Mouse (Mus musculus): ENCODE measurements around the gene AI987944.

The AI987944 gene

DNA sequence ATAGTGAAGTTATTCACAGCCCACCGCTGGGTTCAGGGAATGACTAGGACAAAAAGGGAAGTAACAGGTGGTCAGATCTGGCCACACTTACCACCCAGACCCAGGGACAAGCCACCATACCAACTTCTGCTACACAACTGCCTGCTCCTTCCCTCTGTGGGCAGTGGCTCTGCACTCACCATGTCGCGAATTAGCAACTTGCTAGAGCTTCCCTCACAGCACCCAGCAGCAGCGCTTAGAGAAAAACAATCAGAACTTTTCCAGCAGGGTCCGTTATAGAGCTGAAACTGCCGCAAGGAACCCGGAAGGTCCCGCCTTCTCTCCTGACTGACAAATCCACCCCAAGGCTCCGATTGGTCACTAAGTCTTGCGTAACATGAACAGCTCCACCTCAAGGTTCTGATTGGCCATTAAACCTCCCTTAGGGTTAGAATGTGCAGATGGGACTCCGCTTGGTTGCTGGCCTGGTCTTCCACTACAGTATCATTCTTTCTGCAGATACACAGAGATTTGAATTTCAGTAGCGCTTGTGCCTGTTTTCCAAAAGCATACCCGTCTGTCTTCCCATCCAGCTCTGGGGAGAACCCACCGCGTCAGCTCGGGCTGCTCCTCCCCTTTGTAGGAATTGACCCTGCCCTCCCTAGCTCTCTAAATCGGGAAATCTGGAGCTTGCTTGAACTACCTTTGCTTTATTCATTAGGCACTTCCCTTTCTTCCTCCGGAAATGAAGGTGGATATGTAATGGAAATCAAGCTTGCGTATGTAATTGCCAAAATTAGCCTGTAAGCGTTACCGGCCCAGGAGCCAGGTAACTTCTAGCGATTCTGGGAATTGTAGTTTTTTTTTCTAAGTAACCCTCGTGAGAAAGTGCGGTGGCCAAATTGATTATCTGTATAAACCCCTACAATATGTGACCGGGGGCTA lies at the start of gene AI987944:
Gene AI987944 (minus strand): TSS at position 332 of the 924 bp plus-strand sequence.
- DNase-seq, result peak; percentile 83

DNA sequence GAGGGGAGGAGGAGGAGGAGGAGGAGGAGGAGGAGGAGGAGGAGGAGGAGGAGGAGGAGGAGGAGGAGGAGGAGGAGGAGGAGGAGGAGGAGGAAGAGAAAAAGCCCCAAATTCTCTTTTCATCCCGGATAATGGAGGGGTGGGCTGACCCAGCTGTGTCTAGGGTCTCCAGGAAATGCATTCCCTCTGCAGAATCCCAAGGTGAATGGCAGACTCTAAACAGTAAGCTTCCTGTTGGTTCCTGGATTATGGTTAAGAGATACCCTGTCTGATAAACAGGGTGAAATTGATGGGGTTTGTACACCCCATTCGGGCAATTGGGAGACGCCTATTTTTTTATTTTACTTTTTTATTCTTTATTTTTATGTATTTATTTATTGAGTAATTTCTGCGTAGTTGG lies 951 bp upstream of the AI987944 start:
- DNase-seq, result no peak
